25 mouse cellular contexts compared by ENCODE assay signal in the genomic region with DNA sequence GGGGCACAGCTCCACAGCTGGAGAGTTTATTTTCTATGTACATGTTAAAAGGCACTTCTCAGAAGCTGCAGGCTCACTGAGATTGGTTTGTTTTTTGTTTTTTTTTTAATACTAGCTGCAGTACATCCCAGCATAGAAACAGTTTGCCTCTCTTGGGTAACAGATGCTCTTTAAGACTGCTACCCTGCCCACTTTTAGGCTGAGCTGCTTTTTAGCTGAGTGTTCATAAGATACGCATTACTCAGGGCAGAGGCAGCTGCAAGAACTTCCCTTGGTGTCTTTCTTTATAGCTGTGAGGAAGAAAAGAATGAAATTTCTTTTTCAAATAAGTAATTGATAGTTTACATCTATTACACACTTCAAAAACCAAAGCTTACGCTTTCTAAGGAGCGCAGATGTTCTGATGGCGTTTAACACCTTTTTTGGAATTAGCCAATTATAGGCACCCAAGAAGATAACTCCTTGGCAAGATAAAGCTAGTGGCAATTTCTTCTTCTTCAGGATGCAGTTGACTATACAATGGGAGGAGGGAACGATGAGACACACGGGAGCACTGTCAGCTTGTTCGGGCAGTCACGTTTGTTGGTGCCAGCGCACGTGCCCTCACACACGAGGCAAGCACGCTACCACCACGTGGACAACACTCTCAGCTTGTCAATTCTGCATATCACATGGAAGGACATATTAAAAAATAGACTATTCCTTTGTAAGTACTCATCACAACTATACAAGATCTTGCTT. TPM values are rescaled to one million over a fixed set of nuclear protein-coding genes. Genes with fewer than 3 reads are reported as not detected.
A peak's percentile ranks its signal among the peaks of the same experiment; 100 is the strongest.
DNase-seq lines count a peak whose midpoint lies in the region; ATAC-seq and TF ChIP-seq lines count a peak whose summit lies in the region.
"Had no signal": no experiment of that assay in that cellular context is flagged by ENCODE, and none has a peak within 500 bp of the region (broad histone marks: within the 10 kb centered on the region; RNA-seq: fewer than 3 reads in every experiment).

No protein-coding gene starts in this region.

- peaks cover 23% of the 10 kb centered on the region for H3K36me3 ChIP-seq in forebrain, embryonic 15.5 days
- H3K36me3 ChIP-seq in forebrain, embryonic 13.5 days (ENCODE audit: poor library complexity, severe bottlenecking) = peaks cover 31% of the 10 kb centered on the region
- peaks cover 8% of the 10 kb centered on the region for H3K36me3 ChIP-seq in hindbrain, embryonic 16.5 days (ENCODE audit: control insufficient read depth, insufficient read depth, low read length)

- no peaks in the 10 kb centered on the region for H3K27me3 ChIP-seq in forebrain, embryonic 15.5 days
- H3K27me3 ChIP-seq in forebrain, embryonic 13.5 days = 0 out of 2 replicates have a peak, but pooled peaks cover 7% of the 10 kb centered on the region
- H3K27me3 ChIP-seq in hindbrain, embryonic 16.5 days (replicated peaks; ENCODE audit: control insufficient read depth, insufficient read depth, low read length) = no peaks in the 10 kb centered on the region
- H3K27me3 ChIP-seq: heart, embryonic 12.5 days; hindbrain, embryonic 15.5 days had no signal

- no peak for ATAC-seq in forebrain, embryonic 15.5 days (replicated peaks)
- ATAC-seq in forebrain, embryonic 13.5 days = no peak
- no peak for ATAC-seq in hindbrain, embryonic 16.5 days
- ATAC-seq: CD4-positive, CD25-positive, alpha-beta regulatory T cell, adult 4 months; inflammation-experienced regulatory T-cells, adult 6 months; intestine, postnatal 0 days had no signal

- H3K9ac ChIP-seq in forebrain, embryonic 15.5 days (replicated peaks) = no peak overlapping the region
- H3K9ac ChIP-seq in forebrain, embryonic 13.5 days = no peak overlapping the region
- H3K9ac ChIP-seq in hindbrain, embryonic 16.5 days (ENCODE audit: low read depth, low read length) = no peak overlapping the region
- H3K9ac ChIP-seq: forebrain, embryonic 12.5 days; heart, embryonic 12.5 days; hindbrain, embryonic 15.5 days had no signal

- no peak overlapping the region for H3K4me3 ChIP-seq in forebrain, embryonic 15.5 days
- H3K4me3 ChIP-seq in forebrain, embryonic 13.5 days = no peak overlapping the region
- H3K4me3 ChIP-seq in layer of hippocampus, adult 2 months = no peak overlapping the region
- H3K4me3 ChIP-seq in hindbrain, embryonic 16.5 days (ENCODE audit: low read length) = no peak overlapping the region
- H3K4me3 ChIP-seq: embryonic facial prominence, embryonic 10.5 days; erythroblast, embryonic 14.5 days; forebrain, embryonic 12.5 days; gastrocnemius, adult 2 months; heart, embryonic 12.5 days; hindbrain, embryonic 15.5 days had no signal

- no peak for TF ChIP-seq CTCF in layer of hippocampus, adult 2 months (conservative IDR thresholded peaks at IDR 0.05)

- 78% methylated on average over 13 of the region's 13 CpGs for WGBS in forebrain, embryonic 15.5 days
- 85% methylated on average over 13 of the region's 13 CpGs for WGBS in forebrain, embryonic 13.5 days
- WGBS in hindbrain, embryonic 16.5 days = 91% methylated on average over 13 of the region's 13 CpGs

- H3K4me2 ChIP-seq in forebrain, embryonic 15.5 days (replicated peaks) = no peak overlapping the region
- H3K4me2 ChIP-seq in forebrain, embryonic 13.5 days = no peak overlapping the region
- no peak overlapping the region for H3K4me2 ChIP-seq in hindbrain, embryonic 16.5 days (ENCODE audit: low read length)
- H3K4me2 ChIP-seq: forebrain, embryonic 12.5 days; heart, embryonic 12.5 days; hindbrain, embryonic 15.5 days had no signal

- no peaks in the 10 kb centered on the region for H3K9me3 ChIP-seq in forebrain, embryonic 15.5 days
- no peaks in the 10 kb centered on the region for H3K9me3 ChIP-seq in forebrain, embryonic 13.5 days (replicated peaks)
- H3K9me3 ChIP-seq in hindbrain, embryonic 16.5 days (ENCODE audit: control insufficient read depth, low read length) = no peaks in the 10 kb centered on the region
- H3K9me3 ChIP-seq: embryonic facial prominence, embryonic 10.5 days; forebrain, embryonic 12.5 days; G1E; heart, embryonic 12.5 days; hindbrain, embryonic 15.5 days had no signal

- DNase-seq in layer of hippocampus, adult 2 months (ENCODE audit: low spot score in 2 of 2) = no peak
- no peak for DNase-seq in layer of hippocampus, postnatal 36 days
- peak; percentile 84 for DNase-seq in brain, adult 2 months (ENCODE audit: low read depth, low spot score)
- DNase-seq in telencephalon, adult 2 months (ENCODE audit: low read depth, low spot score) = peak; percentile 66
- DNase-seq: adrenal gland, adult 8-10 months; adrenal gland, postnatal 36 days; B cell, adult 2 months; cerebellum, adult 11-12 months; cerebellum, adult 9-10 months; cerebellum, postnatal 25 days; gastrocnemius, adult 2 months; gastrocnemius, postnatal 25 days; heart, postnatal 36 days had no signal

- H3K4me1 ChIP-seq in forebrain, embryonic 15.5 days = peaks cover 19% of the 10 kb centered on the region
- H3K4me1 ChIP-seq in forebrain, embryonic 13.5 days = peaks cover 21% of the 10 kb centered on the region
- peaks cover 16% of the 10 kb centered on the region for H3K4me1 ChIP-seq in hindbrain, embryonic 16.5 days (ENCODE audit: control insufficient read depth, insufficient read depth, low read depth, low read length)

- H3K27ac ChIP-seq in forebrain, embryonic 15.5 days (replicated peaks) = peak overlapping the region; percentile 40; the same call in 1 of the 2 replicates
- H3K27ac ChIP-seq in forebrain, embryonic 13.5 days = no peak overlapping the region
- peak overlapping the region; percentile 55; the same call in 1 of the 2 replicates for H3K27ac ChIP-seq in layer of hippocampus, adult 2 months
- H3K27ac ChIP-seq in hindbrain, embryonic 16.5 days (ENCODE audit: low read depth, low read length) = no peak overlapping the region
- H3K27ac ChIP-seq: embryonic facial prominence, embryonic 10.5 days; forebrain, embryonic 12.5 days; gastrocnemius, adult 2 months; hindbrain, embryonic 15.5 days had no signal

RNA-seq across cellular contexts. Expression of a gene that starts 3.2 kb away (rescaled TPM):
- polyA plus RNA-seq in forebrain, embryonic 15.5 days (2015; fragmentation: Nextera tagmentation; extraction: Ambion mirVana) = 10.9 and 11.4 TPM in 2 replicates
- 5.4 and 6.5 TPM in 2 replicates for polyA plus RNA-seq in forebrain, embryonic 13.5 days (2015; fragmentation: Nextera tagmentation; extraction: Ambion mirVana)
- total RNA-seq in layer of hippocampus, adult 2 months (2021) = 100 to 1,000 TPM; 379 to 394 TPM
- total RNA-seq in layer of hippocampus, postnatal 36 days (2021) = 100 to 1,000 TPM; 281 to 377 TPM
- polyA plus RNA-seq in hindbrain, embryonic 16.5 days (2015; fragmentation: Nextera tagmentation; extraction: Ambion mirVana) = 8.4 and 9.8 TPM in 2 replicates

Comparison
In these comparisons a context has a peak if more than half of its experiments do, and no peak if none do; other contexts are left out.
1. H3K27ac ChIP-seq: peak in forebrain, embryonic 15.5 days (single experiment) and layer of hippocampus, adult 2 months (single experiment); none in forebrain, embryonic 13.5 days (single experiment) and hindbrain, embryonic 16.5 days (single experiment).
2. DNase-seq: peak in brain, adult 2 months (single experiment) and telencephalon, adult 2 months (single experiment); none in layer of hippocampus, adult 2 months (0 of 2) and layer of hippocampus, postnatal 36 days (0 of 2).